Mouse (Mus musculus) embryonic facial prominence, embryonic 12.5 days (tissue): ENCODE results near the gene Gprin1. TPM values are rescaled to one million over a fixed set of nuclear protein-coding genes. Genes with fewer than 3 reads are reported as not detected.

Source experiments
- ATAC-seq: fragments of 200-750 bp; cut with Nextera tagmentation; 2 replicates; pipeline ENCODE4 v1.8.0; 2017; ENCODE audit not compliant: insufficient number of reproducible peaks, insufficient read depth, low FRiP score, low TSS enrichment
- H3K27ac ChIP-seq: fragments of 300-500 bp; sonication (generic); 2 replicates; pipeline ENCODE4 v1.5.1; 2016; ENCODE audit warnings: mild to moderate bottlenecking
- H3K27me3 ChIP-seq: fragments of 300-500 bp; sonication (generic); 2 replicates; pipeline ENCODE4 v1.6.1; 2016; ENCODE audit warnings: mild to moderate bottlenecking, moderate library complexity
- H3K36me3 ChIP-seq: fragments of 300-500 bp; sonication (generic); 2 replicates; pipeline ENCODE4 v1.6.1; 2016; ENCODE audit warnings: mild to moderate bottlenecking
- H3K4me1 ChIP-seq: fragments of 300-500 bp; sonication (generic); 2 replicates; pipeline ENCODE4 v1.6.1; 2016
- H3K4me2 ChIP-seq: fragments of 300-500 bp; sonication (generic); replicated peaks from 2 replicates; pipeline ENCODE4 v1.6.1; 2016; ENCODE audit warnings: mild to moderate bottlenecking, moderate library complexity
- H3K4me3 ChIP-seq: fragments of 300-500 bp; sonication (generic); 2 replicates; pipeline ENCODE4 v1.5.1; 2016; ENCODE audit warnings: mild to moderate bottlenecking
- H3K9ac ChIP-seq: fragments of 300-500 bp; sonication (generic); 2 replicates; pipeline ENCODE4 v1.6.1; 2016; ENCODE audit warnings: mild to moderate bottlenecking, moderate library complexity
- H3K9me3 ChIP-seq: fragments of 300-500 bp; sonication (generic); 2 replicates; pipeline ENCODE4 v1.6.1; 2016; ENCODE audit warnings: mild to moderate bottlenecking, moderate library complexity
- WGBS: fragments of 180-500 bp; shearing (Covaris S2); methylation state at CpG from one replicate; pipeline ENCODE4 v1.1.7; 2016; 5-methylcytosine and 5-hydroxymethylcytosine counted together
- polyA plus RNA-seq: library from polyadenylated mRNA; unstranded; fragments of >200 nt; fragmentation: Nextera tagmentation; extraction: Ambion mirVana; gene quantifications from 2 replicates; pipeline ENCODE4 v1.2.1, GENCODE M21; 2016

Gprin1 gene
- polyA plus RNA-seq, 1 experiment from 2014 or later: 2.1 TPM

DNA sequence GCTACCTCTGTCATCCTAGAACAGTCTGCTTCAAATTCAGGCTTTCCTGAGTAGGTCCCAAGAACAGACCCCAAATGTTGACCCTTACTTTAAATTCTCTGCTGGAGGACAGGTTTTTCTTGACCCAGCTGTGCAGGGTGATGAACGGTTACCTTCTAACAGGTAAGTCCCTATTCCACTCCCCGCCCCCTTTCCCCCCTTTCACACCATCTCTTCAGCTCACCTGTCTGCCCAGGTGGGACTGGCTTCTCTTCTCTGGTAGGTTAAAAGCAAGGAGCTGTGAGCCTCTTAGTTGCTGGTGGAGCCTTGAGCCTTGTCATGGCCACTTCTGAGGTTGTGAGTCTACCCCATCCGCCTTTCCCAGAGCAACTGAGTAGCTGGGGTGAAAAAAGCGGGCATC is 34.0 kb upstream of the Gprin1 start, which contains the start of gene Eif4e1b:
TSS of gene Eif4e1b (plus strand) at position 301 of the 400 bp plus-strand sequence.
- Histone ChIP-seq H3K4me2 (no peak within 1 kb of the TSS), H3K27ac (no peak within 1 kb of the TSS), H3K4me3 (no peak within 1 kb of the TSS), H3K9me3 (no peaks in the 10 kb centered on the region), H3K4me1 (no peaks in the 10 kb centered on the region), H3K36me3 (no peaks in the 10 kb centered on the region), H3K9ac (no peak within 1 kb of the TSS), H3K27me3 (0 out of 2 replicates have a peak, but pooled peaks cover 8% of the 10 kb centered on the region)
- 87% methylated on average over 4 of the region's 4 CpGs for WGBS
- no peak for ATAC-seq

GRCm38 (mm10) chr13:54783235-54783634 is 33.6 kb upstream of the Gprin1 start:
- Histone ChIP-seq H3K4me2 (no peak overlapping the region), H3K9me3 (no peaks in the 10 kb centered on the region), H3K36me3 (no peaks in the 10 kb centered on the region), H3K27ac (no peak overlapping the region), H3K9ac (no peak overlapping the region), H3K27me3 (0 out of 2 replicates have a peak, but pooled peaks cover 4% of the 10 kb centered on the region), H3K4me3 (no peak overlapping the region), H3K4me1 (no peaks in the 10 kb centered on the region)
- 39% methylated on average over 2 of the region's 2 CpGs for WGBS
- ATAC-seq: no peak

DNA sequence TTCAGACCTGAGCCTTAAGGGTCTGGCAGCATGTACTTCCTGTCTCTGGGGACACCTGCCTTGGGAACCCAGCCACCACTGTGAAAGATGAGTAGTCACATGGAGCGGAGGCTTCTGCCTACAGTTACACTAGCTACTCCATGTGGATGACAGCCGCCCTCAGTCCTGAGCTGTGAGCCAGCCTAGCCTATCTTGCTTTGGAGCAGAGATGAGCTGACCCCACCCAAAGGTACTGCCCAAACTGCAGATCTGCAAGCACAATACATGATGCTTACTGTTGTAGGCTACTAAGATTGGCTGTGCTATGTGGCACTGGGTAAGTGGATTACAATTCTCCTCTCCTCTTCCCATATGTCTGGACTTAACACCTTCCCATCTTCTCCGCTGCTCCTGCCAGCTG is 31.4 kb upstream of the Gprin1 start:
- H3K4me2 ChIP-seq: no peak overlapping the region
- H3K27me3 ChIP-seq: no peaks in the 10 kb centered on the region
- no peaks in the 10 kb centered on the region for H3K4me1 ChIP-seq
- H3K27ac ChIP-seq: no peak overlapping the region
- H3K4me3 ChIP-seq: no peak overlapping the region
- ATAC-seq: no peak
- H3K9ac ChIP-seq: no peak overlapping the region
- WGBS: 90% methylated on average over 3 of the region's 3 CpGs
- no peaks in the 10 kb centered on the region for H3K9me3 ChIP-seq
- H3K36me3 ChIP-seq: no peaks in the 10 kb centered on the region

DNA sequence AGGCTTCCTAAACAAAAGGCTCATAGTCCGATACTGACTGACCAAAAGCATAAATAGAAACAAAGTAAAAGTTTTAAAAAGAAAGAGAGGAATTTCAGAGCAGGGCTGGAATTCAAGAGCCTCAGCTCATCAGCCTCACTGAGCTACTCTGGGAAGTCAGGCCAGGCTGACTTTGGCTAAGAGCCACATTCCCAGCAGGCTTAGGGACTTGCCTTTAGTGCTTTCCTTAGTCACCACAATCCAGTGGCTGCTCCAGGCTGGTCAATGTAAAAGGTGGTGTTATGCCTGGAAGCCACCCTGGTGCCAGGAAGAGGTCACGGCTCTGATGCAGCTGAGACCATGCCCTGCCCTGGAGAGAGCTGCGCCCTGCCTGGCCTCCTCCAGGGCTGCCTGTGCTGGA is 30.9 kb upstream of the Gprin1 start:
- H3K27ac ChIP-seq: no peak overlapping the region
- H3K4me2 ChIP-seq: no peak overlapping the region
- no peaks in the 10 kb centered on the region for H3K27me3 ChIP-seq
- H3K9ac ChIP-seq: no peak overlapping the region
- 83% methylated on average over 3 of the region's 3 CpGs for WGBS
- H3K4me1 ChIP-seq: no peaks in the 10 kb centered on the region
- no peak for ATAC-seq
- H3K36me3 ChIP-seq: no peaks in the 10 kb centered on the region
- no peaks in the 10 kb centered on the region for H3K9me3 ChIP-seq
- no peak overlapping the region for H3K4me3 ChIP-seq

GRCm38 (mm10) chr13:54767012-54767411 is 17.3 kb upstream of the Gprin1 start:
- ATAC-seq: no peak
- Histone ChIP-seq H3K4me1 (peaks cover 12% of the 10 kb centered on the region), H3K27me3 (peaks cover 58% of the 10 kb centered on the region), H3K27ac (no peak overlapping the region), H3K36me3 (no peaks in the 10 kb centered on the region), H3K9ac (no peak overlapping the region), H3K4me3 (no peak overlapping the region), H3K9me3 (no peaks in the 10 kb centered on the region), H3K4me2 (no peak overlapping the region)
- WGBS: 75% methylated on average over 4 of the region's 4 CpGs

DNA sequence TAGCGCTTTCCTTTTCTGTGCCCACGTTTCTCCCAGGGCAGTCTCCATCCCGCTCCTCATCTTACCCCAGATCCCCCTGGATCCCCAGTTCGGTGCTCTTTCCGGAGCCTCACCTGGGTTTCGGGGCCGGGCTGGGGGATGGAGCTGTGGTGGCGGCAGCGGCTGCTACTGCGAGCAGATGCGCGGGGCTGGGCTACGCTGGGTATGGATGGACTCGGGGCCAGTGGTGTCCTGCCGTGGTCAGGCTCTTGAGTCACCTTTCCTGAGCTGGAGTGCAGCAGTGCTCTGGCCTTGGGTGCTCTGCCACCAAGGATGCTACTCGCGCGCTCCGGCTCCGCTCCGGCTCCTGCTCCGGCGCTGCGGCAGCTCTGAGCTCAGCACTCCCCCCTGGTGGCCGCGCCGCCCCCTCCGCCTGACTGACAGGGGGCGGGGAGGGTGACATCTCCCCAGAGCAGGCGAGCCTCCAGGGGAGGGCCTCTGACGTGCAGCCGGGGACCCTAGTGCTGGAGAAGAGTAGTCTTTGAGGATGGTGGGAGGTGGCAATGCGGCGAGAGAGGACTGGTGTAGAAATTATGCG is 16.6 kb upstream of the Gprin1 start, which contains the start of gene Sncb:
TSS of gene Sncb (minus strand) at position 404 of the 577 bp plus-strand sequence.
- Histone ChIP-seq H3K4me3 (peak within 1 kb of the TSS; percentile 31), H3K4me1 (peaks cover 12% of the 10 kb centered on the region), H3K4me2 (peak within 1 kb of the TSS; percentile 64), H3K9me3 (no peaks in the 10 kb centered on the region), H3K27ac (no peak within 1 kb of the TSS), H3K36me3 (no peaks in the 10 kb centered on the region), H3K9ac (peak within 1 kb of the TSS; percentile 24; the same call in 1 of the 2 replicates), H3K27me3 (peaks cover 63% of the 10 kb centered on the region)
- 0 out of 2 replicates have a peak, but pooled peaks have one; percentile 61 for ATAC-seq
- under 1% methylated on average over 35 of the region's 35 CpGs for WGBS

- Histone ChIP-seq H3K36me3 (no peaks in the 10 kb centered on the region), H3K4me1 (peaks cover 12% of the 10 kb centered on the region), H3K4me2 (peak overlapping the region; percentile 64), H3K27ac (no peak overlapping the region), H3K9me3 (no peaks in the 10 kb centered on the region), H3K4me3 (peak overlapping the region; percentile 31), H3K27me3 (peaks cover 63% of the 10 kb centered on the region), H3K9ac (peak overlapping the region; percentile 24; the same call in 1 of the 2 replicates)
- WGBS: 5% methylated on average over 42 of the region's 44 CpGs
- 0 out of 2 replicates have a peak, but pooled peaks have one; percentile 28 for ATAC-seq
Observed at GRCm38 (mm10) chr13:54765281-54766191, 15.9 kb upstream of the Gprin1 start.

GRCm38 (mm10) chr13:54760906-54761305 is 11.2 kb upstream of the Gprin1 start:
- H3K4me3 ChIP-seq: no peak overlapping the region
- no peak overlapping the region for H3K9ac ChIP-seq
- H3K27ac ChIP-seq: no peak overlapping the region
- peaks cover 67% of the 10 kb centered on the region for H3K27me3 ChIP-seq
- 78% methylated on average over 7 of the region's 7 CpGs for WGBS
- H3K36me3 ChIP-seq: no peaks in the 10 kb centered on the region
- peaks cover 26% of the 10 kb centered on the region for H3K4me1 ChIP-seq
- no peaks in the 10 kb centered on the region for H3K9me3 ChIP-seq
- H3K4me2 ChIP-seq: no peak overlapping the region
- ATAC-seq: no peak

DNA sequence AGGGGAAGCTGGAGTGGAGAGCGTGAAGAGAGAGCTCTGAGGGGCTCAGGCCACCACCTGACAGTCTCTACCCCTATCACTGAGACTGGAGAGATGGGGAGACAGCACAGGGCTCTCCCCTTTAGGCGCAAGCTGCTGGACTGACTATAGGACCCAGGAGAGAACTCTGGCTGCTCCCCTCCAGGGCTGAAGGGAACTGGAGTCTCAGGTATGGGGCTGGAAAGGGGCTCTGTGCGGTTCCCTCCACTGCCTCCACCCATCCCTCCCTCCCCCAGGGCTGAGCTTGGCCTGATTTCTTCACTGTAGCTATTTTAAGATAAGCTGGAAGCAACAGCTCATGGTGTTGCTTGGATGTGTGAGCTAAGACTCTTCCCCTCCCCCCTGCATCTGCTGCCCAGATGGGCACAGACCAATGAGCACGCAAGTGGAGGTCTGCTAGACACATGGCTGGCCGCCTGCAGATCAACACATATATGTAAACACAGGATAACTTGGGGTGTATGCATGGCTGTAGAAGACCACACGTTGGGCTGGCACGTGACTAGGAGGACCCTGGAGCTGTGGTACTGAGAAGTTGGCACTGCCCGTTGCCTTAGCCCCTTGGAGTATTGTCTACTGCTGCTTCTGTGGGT is 10.6 kb upstream of the Gprin1 start:
- H3K27me3 ChIP-seq: peaks cover 65% of the 10 kb centered on the region
- no peak overlapping the region for H3K9ac ChIP-seq
- H3K9me3 ChIP-seq: no peaks in the 10 kb centered on the region
- peaks cover 21% of the 10 kb centered on the region; the same call in 1 of the 2 replicates for H3K4me1 ChIP-seq
- no peak overlapping the region for H3K4me2 ChIP-seq
- 41% methylated on average over 8 of the region's 8 CpGs for WGBS
- H3K36me3 ChIP-seq: no peaks in the 10 kb centered on the region
- ATAC-seq: no peak
- H3K4me3 ChIP-seq: no peak overlapping the region
- H3K27ac ChIP-seq: no peak overlapping the region

DNA sequence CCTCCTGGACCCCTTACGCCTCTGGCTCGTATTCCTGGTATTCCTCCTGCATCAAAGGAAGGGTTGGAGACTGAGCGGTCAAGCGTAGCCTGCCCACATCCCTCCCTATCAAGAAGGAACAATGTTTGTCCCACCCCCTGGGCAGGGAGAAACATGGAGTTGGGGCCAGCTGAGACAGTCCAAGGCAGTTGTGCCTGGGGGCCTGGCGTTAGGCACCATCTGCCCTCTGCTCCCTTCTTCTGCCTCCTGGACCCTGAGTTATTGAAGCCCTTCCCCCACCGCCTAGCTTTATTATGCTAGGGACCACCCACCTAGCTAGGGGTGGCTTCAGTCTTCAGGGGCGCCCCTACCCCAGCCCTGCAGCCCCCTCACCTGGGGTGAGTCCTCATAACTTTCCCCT is 9.8 kb upstream of the Gprin1 start:
- Histone ChIP-seq H3K4me1 (peaks cover 21% of the 10 kb centered on the region; the same call in 1 of the 2 replicates), H3K9ac (no peak overlapping the region), H3K27me3 (peaks cover 60% of the 10 kb centered on the region), H3K4me3 (no peak overlapping the region), H3K36me3 (no peaks in the 10 kb centered on the region), H3K27ac (no peak overlapping the region), H3K4me2 (0 out of 2 replicates have a peak overlapping the region, but pooled peaks have one; percentile 64), H3K9me3 (no peaks in the 10 kb centered on the region)
- WGBS: 7% methylated on average over 7 of the region's 7 CpGs
- ATAC-seq: no peak

GRCm38 (mm10) chr13:54758756-54759470 is 9.2 kb upstream of the Gprin1 start:
- H3K4me3 ChIP-seq: peak overlapping the region; percentile 35; the same call in 1 of the 2 replicates
- no peaks in the 10 kb centered on the region for H3K36me3 ChIP-seq
- H3K4me1 ChIP-seq: peaks cover 21% of the 10 kb centered on the region; the same call in 1 of the 2 replicates
- no peaks in the 10 kb centered on the region for H3K9me3 ChIP-seq
- no peak overlapping the region for H3K9ac ChIP-seq
- ATAC-seq: peak; percentile 11; the same call in 1 of the 2 replicates
- under 1% methylated on average over 29 of the region's 29 CpGs for WGBS
- peak overlapping the region; percentile 64 for H3K4me2 ChIP-seq
- H3K27me3 ChIP-seq: peaks cover 54% of the 10 kb centered on the region
- H3K27ac ChIP-seq: no peak overlapping the region
